Mouse (Mus musculus) neural tube, postnatal 0 days (tissue): Measurements from ENCODE around the gene Ripply2. TPM values are rescaled to one million over a fixed set of nuclear protein-coding genes. Genes with fewer than 3 reads are reported as not detected.

Experiments used
- polyA plus RNA-seq: library from polyadenylated mRNA; unstranded; fragments of >200 nt; fragmentation: Nextera tagmentation; extraction: Ambion mirVana; gene quantifications from 2 replicates; pipeline ENCODE4 v1.2.1, GENCODE M21; 2015

Gene Ripply2
- polyA plus RNA-seq = 14.4 and 16.3 TPM in 2 replicates

DNA sequence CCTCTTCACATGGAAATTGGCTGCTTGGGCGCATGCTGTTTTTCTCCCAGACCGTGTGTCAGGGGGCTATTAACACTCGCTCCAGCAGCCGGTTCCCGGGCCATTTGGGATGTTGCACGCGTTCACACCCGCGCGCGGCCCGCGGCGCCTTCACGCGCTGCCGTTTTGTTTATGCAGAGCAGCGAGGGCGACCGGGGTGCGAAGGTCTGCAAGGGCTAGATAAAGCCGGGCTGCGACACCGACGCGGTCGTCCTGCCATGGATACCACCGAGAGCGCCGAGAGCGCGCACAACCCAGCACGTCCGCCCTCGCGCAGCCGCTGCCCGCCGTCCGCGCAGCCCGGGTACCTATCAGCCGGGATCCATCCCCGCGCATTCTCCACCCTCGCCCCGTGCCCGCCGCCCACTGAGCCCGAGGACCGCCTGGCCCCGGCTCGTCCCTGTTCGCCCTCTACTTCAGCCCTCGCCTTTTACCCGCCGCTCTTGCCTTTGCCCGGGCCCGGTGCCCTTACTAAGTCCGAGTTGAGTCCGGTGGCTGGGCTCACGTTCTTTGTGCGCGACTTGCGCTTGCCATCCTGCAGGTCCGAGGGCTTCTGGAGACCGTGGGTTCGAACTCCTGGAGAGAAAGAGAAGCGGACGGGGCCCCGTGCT lies at the start of gene Ripply2:
Gene Ripply2, plus strand, starts transcription at position 250 of the 650 bp plus-strand sequence.

DNA sequence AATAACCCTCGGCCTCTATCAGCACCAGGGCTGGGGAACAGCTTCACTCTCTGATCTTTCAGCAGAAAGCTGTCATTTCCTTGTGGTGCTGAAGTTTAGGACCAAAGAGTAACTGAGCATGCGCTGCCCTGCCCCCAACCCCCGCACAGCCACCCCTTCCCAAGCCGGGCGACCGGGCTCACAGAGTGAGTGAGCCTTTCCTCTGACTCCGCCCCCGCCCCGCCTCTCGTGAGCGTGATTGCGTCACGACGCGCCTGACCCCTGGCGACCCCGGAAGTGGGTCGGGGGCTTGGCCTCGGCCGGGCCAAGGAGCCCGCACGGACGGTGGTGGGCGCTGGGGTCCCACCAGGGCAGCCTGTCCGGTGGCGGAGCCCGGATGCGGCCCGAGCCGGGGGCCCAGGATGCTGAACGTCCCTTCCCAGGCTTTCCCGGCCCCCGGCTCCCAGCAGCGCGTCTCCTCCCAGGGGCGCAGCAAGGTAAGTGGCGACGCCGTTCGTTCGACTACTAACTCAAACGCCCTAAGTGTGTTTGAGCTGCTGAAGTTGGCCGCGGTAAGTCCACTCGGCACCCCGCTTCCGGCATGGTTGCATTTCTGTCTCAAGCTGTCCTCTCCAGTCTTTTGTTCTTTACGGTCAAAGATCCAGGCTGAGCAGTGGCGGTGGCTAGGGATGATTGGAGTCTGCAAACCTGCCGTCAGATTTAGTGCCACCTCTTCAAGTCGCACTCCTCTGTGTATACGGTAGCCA lies 6.6 kb downstream of the Ripply2 start, which contains the start of gene Cyb5r4:
Gene Cyb5r4, plus strand, starts transcription at position 237 of the 746 bp plus-strand sequence.

Other genes with a start within 250 kb of the Ripply2 start
- gene Snap91, start 134.9 kb upstream of the Ripply2 start, polyA plus RNA-seq = 170 and 174 TPM in 2 replicates
- gene Cyb5r4, start 6.5 kb downstream of the Ripply2 start, polyA plus RNA-seq = 43.6 and 46.6 TPM in 2 replicates
- gene Mrap2, start 128.8 kb downstream of the Ripply2 start, polyA plus RNA-seq = 6.6 and 7.0 TPM in 2 replicates
- 3.6 and 4.2 TPM in 2 replicates for gene Cep162, start 240.0 kb downstream of the Ripply2 start, polyA plus RNA-seq